Mouse (Mus musculus): ENCODE measurements around the gene Adap2. TPM values are rescaled to one million over a fixed set of nuclear protein-coding genes. Genes with fewer than 3 reads are reported as not detected.
A peak's percentile ranks its signal among the peaks of the same experiment; 100 is the strongest.
"Not testable (repeated sequence)": the region's sequence is repeated elsewhere in the genome, so short reads cannot be mapped to it uniquely, and the experiment has no call there.

Gene Adap2
- polyA plus RNA-seq, 1 experiment = not detected

GRCm38 (mm10) chr11:80142872-80143271, 11.0 kb upstream of the Adap2 start:
- no peak overlapping the region for H3K27ac ChIP-seq (ENCODE audit: insufficient read depth, low read length)
- TF ChIP-seq CTCF (IDR thresholded peaks at IDR 0.05; ENCODE audit: borderline replicate concordance, insufficient read depth, low read length) (no peak), POLR2A (IDR thresholded peaks at IDR 0.05; ENCODE audit: low read depth, low read length) (no peak)
- no peak overlapping the region for H3K4me3 ChIP-seq (ENCODE audit: insufficient read depth, low read length)
- H3K4me1 ChIP-seq (ENCODE audit: control insufficient read depth, insufficient read depth, low read length) = no peaks in the 10 kb centered on the region; the same call in 1 of the 2 replicates

GRCm38 (mm10) chr11:80145787-80146275, 8.1 kb upstream of the Adap2 start:
- no peak overlapping the region for H3K27ac ChIP-seq (ENCODE audit: insufficient read depth, low read length)
- no peak overlapping the region for H3K4me3 ChIP-seq (ENCODE audit: insufficient read depth, low read length)
- TF ChIP-seq CTCF (IDR thresholded peaks at IDR 0.05; ENCODE audit: borderline replicate concordance, insufficient read depth, low read length) = no peak
- TF ChIP-seq POLR2A (IDR thresholded peaks at IDR 0.05; ENCODE audit: low read depth, low read length) = no peak
- no peaks in the 10 kb centered on the region; the same call in 1 of the 2 replicates for H3K4me1 ChIP-seq (ENCODE audit: control insufficient read depth, insufficient read depth, low read length)

- H3K27ac ChIP-seq (ENCODE audit: insufficient read depth, low read length) = no peak overlapping the region
- no peak overlapping the region for H3K4me3 ChIP-seq (ENCODE audit: insufficient read depth, low read length)
- TF ChIP-seq CTCF (IDR thresholded peaks at IDR 0.05; ENCODE audit: borderline replicate concordance, insufficient read depth, low read length) = no peak
- no peak for TF ChIP-seq POLR2A (IDR thresholded peaks at IDR 0.05; ENCODE audit: low read depth, low read length)
- H3K4me1 ChIP-seq (ENCODE audit: control insufficient read depth, insufficient read depth, low read length) = no peaks in the 10 kb centered on the region
These were observed 6.2 kb upstream of the Adap2 start for GRCm38 (mm10) chr11:80147748-80148147.

GRCm38 (mm10) chr11:80148313-80148712, 5.6 kb upstream of the Adap2 start:
- no peak overlapping the region for H3K4me3 ChIP-seq (ENCODE audit: insufficient read depth, low read length)
- H3K27ac ChIP-seq (ENCODE audit: insufficient read depth, low read length) = no peak overlapping the region
- TF ChIP-seq CTCF (IDR thresholded peaks at IDR 0.05; ENCODE audit: borderline replicate concordance, insufficient read depth, low read length) = no peak
- TF ChIP-seq POLR2A (IDR thresholded peaks at IDR 0.05; ENCODE audit: low read depth, low read length) = no peak
- H3K4me1 ChIP-seq (ENCODE audit: control insufficient read depth, insufficient read depth, low read length) = peaks cover 2% of the 10 kb centered on the region; the same call in 1 of the 2 replicates

- not testable (repeated sequence) for H3K4me3 ChIP-seq (ENCODE audit: insufficient read depth, low read length); H3K27ac ChIP-seq (ENCODE audit: insufficient read depth, low read length); H3K4me1 ChIP-seq (ENCODE audit: control insufficient read depth, insufficient read depth, low read length)
These were observed 4.9 kb upstream of the Adap2 start for GRCm38 (mm10) chr11:80148974-80149373.

GRCm38 (mm10) chr11:80149412-80150023, 4.4 kb upstream of the Adap2 start:
- Histone ChIP-seq H3K4me1 (ENCODE audit: control insufficient read depth, insufficient read depth, low read length) (peaks cover 6% of the 10 kb centered on the region; the same call in 1 of the 2 replicates), H3K27ac (ENCODE audit: insufficient read depth, low read length) (no peak overlapping the region), H3K4me3 (ENCODE audit: insufficient read depth, low read length) (no peak overlapping the region)
- no peak for TF ChIP-seq CTCF (IDR thresholded peaks at IDR 0.05; ENCODE audit: borderline replicate concordance, insufficient read depth, low read length)

GRCm38 (mm10) chr11:80150566-80150965, 3.3 kb upstream of the Adap2 start:
- Histone ChIP-seq H3K27ac (ENCODE audit: insufficient read depth, low read length) (no peak overlapping the region), H3K4me1 (ENCODE audit: control insufficient read depth, insufficient read depth, low read length) (peaks cover 6% of the 10 kb centered on the region; the same call in 1 of the 2 replicates), H3K4me3 (ENCODE audit: insufficient read depth, low read length) (no peak overlapping the region)
- no peak for TF ChIP-seq POLR2A (IDR thresholded peaks at IDR 0.05; ENCODE audit: low read depth, low read length)

- TF ChIP-seq POLR2A (IDR thresholded peaks at IDR 0.05; ENCODE audit: low read depth, low read length) (no peak), CTCF (IDR thresholded peaks at IDR 0.05; ENCODE audit: borderline replicate concordance, insufficient read depth, low read length) (no peak)
- Histone ChIP-seq H3K27ac (ENCODE audit: insufficient read depth, low read length) (no peak overlapping the region), H3K4me1 (ENCODE audit: control insufficient read depth, insufficient read depth, low read length) (peaks cover 6% of the 10 kb centered on the region; the same call in 1 of the 2 replicates)
These were observed 2.4 kb upstream of the Adap2 start for GRCm38 (mm10) chr11:80151541-80151940.

GRCm38 (mm10) chr11:80152376-80152775, 1.5 kb upstream of the Adap2 start:
- H3K4me3 ChIP-seq (ENCODE audit: insufficient read depth, low read length) = no peak overlapping the region
- peaks cover 6% of the 10 kb centered on the region; the same call in 1 of the 2 replicates for H3K4me1 ChIP-seq (ENCODE audit: control insufficient read depth, insufficient read depth, low read length)
- TF ChIP-seq CTCF (IDR thresholded peaks at IDR 0.05; ENCODE audit: borderline replicate concordance, insufficient read depth, low read length) = no peak
- no peak for TF ChIP-seq POLR2A (IDR thresholded peaks at IDR 0.05; ENCODE audit: low read depth, low read length)
- H3K27ac ChIP-seq (ENCODE audit: insufficient read depth, low read length) = no peak overlapping the region

More at GRCm38 (mm10) chr11:80151541-80151940, 2.4 kb upstream of the Adap2 start:
- H3K4me3 ChIP-seq (ENCODE audit: insufficient read depth, low read length) = no peak overlapping the region

GRCm38 (mm10) chr11:80154501-80154900, 596 bp downstream of the Adap2 start:
- Histone ChIP-seq H3K27ac (ENCODE audit: insufficient read depth, low read length) (no peak overlapping the region), H3K4me3 (ENCODE audit: insufficient read depth, low read length) (peak overlapping the region; percentile 35; the same call in 1 of the 2 replicates), H3K4me1 (ENCODE audit: control insufficient read depth, insufficient read depth, low read length) (peaks cover 6% of the 10 kb centered on the region; the same call in 1 of the 2 replicates)
- TF ChIP-seq CTCF (IDR thresholded peaks at IDR 0.05; ENCODE audit: borderline replicate concordance, insufficient read depth, low read length) (no peak), POLR2A (IDR thresholded peaks at IDR 0.05; ENCODE audit: low read depth, low read length) (no peak)
